Mouse (Mus musculus): Measurements from ENCODE around the gene Grk2.

- TF ChIP-seq POLR2A (IDR thresholded peaks at IDR 0.05; ENCODE audit: extremely low read depth, insufficient read depth, low read length) (no peak), CTCF (IDR thresholded peaks at IDR 0.05; ENCODE audit: low read depth, low read length) (no peak)
These were observed 25.3 kb upstream of the Grk2 start for GRCm38 (mm10) chr19:4331273-4331672.

All from liver, adult 2 months (tissue).